8 mouse cellular contexts compared by ENCODE assay signal in genomic region chr7:109600702-109601101, GRCm38 (mm10).
DNase-seq lines count a peak whose midpoint lies in the region; ATAC-seq and TF ChIP-seq lines count a peak whose summit lies in the region.
"Had no signal": no experiment of that assay in that cellular context is flagged by ENCODE, and none has a peak within 500 bp of the region (broad histone marks: within the 10 kb centered on the region; RNA-seq: fewer than 3 reads in every experiment).

No protein-coding gene starts in this region.

- H3K4me3 ChIP-seq in bone marrow, adult 2 months (replicated peaks; ENCODE audit: control insufficient read depth, low read depth, low read length), result peak overlapping the region; percentile 35
- H3K4me3 ChIP-seq in heart, postnatal 0 days (ENCODE audit: low read depth, low read length), result no peak overlapping the region
- peak overlapping the region; percentile 10 for H3K4me3 ChIP-seq in liver, embryonic 16.5 days (ENCODE audit: low read depth, low read length)

- peak; percentile 56 for ATAC-seq in heart, postnatal 0 days (ENCODE audit: insufficient read depth, low read depth)
- peak; percentile 55 for ATAC-seq in liver, embryonic 16.5 days (ENCODE audit: low read depth)

- no peaks in the 10 kb centered on the region for H3K4me1 ChIP-seq in bone marrow, adult 2 months (ENCODE audit: control insufficient read depth, insufficient read depth, low read length)
- H3K4me1 ChIP-seq in heart, postnatal 0 days (ENCODE audit: control insufficient read depth, insufficient read depth), result peaks cover 38% of the 10 kb centered on the region
- H3K4me1 ChIP-seq in liver, embryonic 16.5 days (ENCODE audit: control insufficient read depth, low read depth, low read length), result peaks cover 36% of the 10 kb centered on the region

- peak; percentile 79 for DNase-seq in Muller cell, postnatal 12 days (ENCODE audit: inconsistent ontology term)
- DNase-seq in heart, postnatal 0 days (ENCODE audit: low spot score), result peak; percentile 57
- DNase-seq in retina, postnatal 1 day, result no peak
- DNase-seq in cerebellum, adult 11-12 months, result no peak
- DNase-seq in right cerebral cortex, adult 2 months (ENCODE audit: low spot score in 2 of 2), result no peak
- DNase-seq: midbrain, embryonic 14.5 days had no signal

- TF ChIP-seq EP300 in heart, postnatal 0 days (IDR thresholded peaks at IDR 0.05; ENCODE audit: low read depth), result no peak

- TF ChIP-seq CTCF in bone marrow, adult 2 months (IDR thresholded peaks at IDR 0.05; ENCODE audit: control insufficient read depth, insufficient read depth, low read length), result no peak
- TF ChIP-seq CTCF in heart, postnatal 0 days (IDR thresholded peaks at IDR 0.05; ENCODE audit: low read depth), result no peak

- H3K4me2 ChIP-seq in heart, postnatal 0 days (ENCODE audit: low read depth, low read length), result no peak overlapping the region
- H3K4me2 ChIP-seq in liver, embryonic 16.5 days (ENCODE audit: low read depth, low read length), result peak overlapping the region; percentile 60

- no peak for TF ChIP-seq POLR2A in bone marrow, adult 2 months (IDR thresholded peaks at IDR 0.05; ENCODE audit: borderline replicate concordance, control insufficient read depth, low read depth, low read length)

- no peaks in the 10 kb centered on the region for H3K27me3 ChIP-seq in heart, postnatal 0 days (ENCODE audit: control insufficient read depth, insufficient read depth, low read length)
- H3K27me3 ChIP-seq in liver, embryonic 16.5 days (ENCODE audit: control insufficient read depth, insufficient read depth, low read depth, low read length), result no peaks in the 10 kb centered on the region

- WGBS in bone marrow, adult 2 months, result 67% methylated on average over 3 of the region's 3 CpGs
- WGBS in heart, postnatal 0 days, result 24% methylated on average over 3 of the region's 3 CpGs
- 63% methylated on average over 3 of the region's 3 CpGs for WGBS in liver, embryonic 16.5 days (ENCODE audit: insufficient replicate concordance)

- no peaks in the 10 kb centered on the region for H3K36me3 ChIP-seq in heart, postnatal 0 days (replicated peaks; ENCODE audit: control insufficient read depth, insufficient read depth, low read length)
- no peaks in the 10 kb centered on the region for H3K36me3 ChIP-seq in liver, embryonic 16.5 days (ENCODE audit: control insufficient read depth, insufficient read depth)

- H3K9me3 ChIP-seq in heart, postnatal 0 days (replicated peaks; ENCODE audit: control insufficient read depth, low read length), result no peaks in the 10 kb centered on the region
- no peaks in the 10 kb centered on the region for H3K9me3 ChIP-seq in liver, embryonic 16.5 days (replicated peaks; ENCODE audit: control insufficient read depth, low read length)

- H3K9ac ChIP-seq in heart, postnatal 0 days (replicated peaks; ENCODE audit: low read depth, low read length), result no peak overlapping the region
- H3K9ac ChIP-seq in liver, embryonic 16.5 days (ENCODE audit: low read depth, low read length), result peak overlapping the region; percentile 58; the same call in 1 of the 2 replicates

- peak overlapping the region; percentile 5; the same call in 1 of the 2 replicates for H3K27ac ChIP-seq in bone marrow, adult 2 months (ENCODE audit: control insufficient read depth, insufficient read depth, low read depth, low read length, poor library complexity)
- H3K27ac ChIP-seq in heart, postnatal 0 days (ENCODE audit: low read depth), result peak overlapping the region; percentile 95
- H3K27ac ChIP-seq in liver, embryonic 16.5 days (ENCODE audit: low read length), result peak overlapping the region; percentile 74

Comparison
In these comparisons a context has a peak if more than half of its experiments do, and no peak if none do; other contexts are left out.
1. DNase-seq: peak in Muller cell, postnatal 12 days (single experiment) and heart, postnatal 0 days (single experiment); none in retina, postnatal 1 day (single experiment), cerebellum, adult 11-12 months (single experiment) and right cerebral cortex, adult 2 months (0 of 2).
2. H3K27ac ChIP-seq: peak in every context shown above with its lines; median percentile 95 in heart, postnatal 0 days; 74 in liver, embryonic 16.5 days; 5 in bone marrow, adult 2 months.